Mouse (Mus musculus) megakaryocyte, embryonic 14.5 days (primary cell): Measurements from ENCODE around the gene Banp.

Experiments
- FLI1 ChIP-seq: IDR thresholded peaks from 2 replicates; pipeline ENCODE4 v1.6.1; 2012; ENCODE audit warnings: low read length, inconsistent platforms, mixed read lengths
- GATA1 ChIP-seq: IDR thresholded peaks from 3 replicates; pipeline ENCODE4 v1.6.1; 2012; ENCODE audit warnings: mixed read lengths, low read length, inconsistent platforms, borderline replicate concordance

DNA sequence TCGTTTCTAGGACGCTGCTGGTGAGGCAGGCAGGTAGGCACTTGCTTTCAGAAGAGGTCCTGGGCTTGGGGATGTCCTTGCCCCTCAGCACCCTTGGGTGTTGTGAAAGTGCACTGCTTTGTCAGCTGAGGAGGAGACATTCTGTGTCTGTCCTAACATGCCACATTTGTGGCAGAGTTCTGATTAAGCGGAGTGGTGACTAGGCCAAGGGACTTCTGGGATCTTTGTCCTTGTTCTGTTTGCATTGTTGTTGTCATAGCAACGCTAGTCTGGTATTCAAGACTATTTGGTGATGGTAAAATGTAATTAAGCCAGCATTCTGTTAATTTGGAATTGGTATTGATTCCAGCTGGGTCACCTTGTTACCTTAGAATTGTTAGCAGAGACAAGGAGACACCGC, 54.6 kb downstream of the Banp start:
- TF ChIP-seq GATA1: no peak
- TF ChIP-seq FLI1: no peak
